Mouse (Mus musculus): ENCODE results near the gene Epb41l3. TPM values are rescaled to one million over a fixed set of nuclear protein-coding genes. Genes with fewer than 3 reads are reported as not detected.

The Epb41l3 gene
- polyA plus RNA-seq, 1 experiment from 2014 or later = 153 TPM

DNA sequence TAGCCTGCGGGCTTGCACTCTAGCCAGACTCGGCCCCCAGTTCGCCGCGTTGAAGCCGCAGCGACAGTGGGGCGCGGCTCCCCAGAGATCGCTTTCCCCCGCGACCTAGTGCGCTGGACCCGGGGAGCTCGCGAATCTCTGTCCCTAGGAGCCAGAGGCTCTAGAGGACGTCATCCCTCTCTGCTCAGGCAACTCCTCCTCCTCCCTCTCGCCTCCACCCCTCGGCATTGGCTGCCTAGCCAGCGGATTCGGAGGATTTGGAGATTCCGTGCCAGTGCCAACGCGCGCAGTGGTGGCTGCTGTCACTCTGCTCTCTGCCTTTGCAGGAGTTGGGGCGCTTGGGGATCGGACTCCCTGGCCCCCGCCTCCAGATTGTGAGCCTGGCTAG lies 749 bp downstream of the Epb41l3 start:
- peak overlapping the region; percentile 99 for H3K4me2 ChIP-seq
- H3K36me3 ChIP-seq = no peaks in the 10 kb centered on the region
- H3K27ac ChIP-seq = no peak overlapping the region
- peak overlapping the region; percentile 61 for H3K9ac ChIP-seq
- peak overlapping the region; percentile 55 for H3K4me3 ChIP-seq
- H3K4me1 ChIP-seq = peaks cover 23% of the 10 kb centered on the region
- WGBS = under 1% methylated on average over 28 of the region's 28 CpGs
- no peaks in the 10 kb centered on the region for H3K9me3 ChIP-seq
- peaks cover 71% of the 10 kb centered on the region for H3K27me3 ChIP-seq
- ATAC-seq (ENCODE audit: insufficient number of reproducible peaks, insufficient read depth, low FRiP score, low TSS enrichment, low read depth) = peak; percentile 43; the same call in 1 of the 2 replicates

DNA sequence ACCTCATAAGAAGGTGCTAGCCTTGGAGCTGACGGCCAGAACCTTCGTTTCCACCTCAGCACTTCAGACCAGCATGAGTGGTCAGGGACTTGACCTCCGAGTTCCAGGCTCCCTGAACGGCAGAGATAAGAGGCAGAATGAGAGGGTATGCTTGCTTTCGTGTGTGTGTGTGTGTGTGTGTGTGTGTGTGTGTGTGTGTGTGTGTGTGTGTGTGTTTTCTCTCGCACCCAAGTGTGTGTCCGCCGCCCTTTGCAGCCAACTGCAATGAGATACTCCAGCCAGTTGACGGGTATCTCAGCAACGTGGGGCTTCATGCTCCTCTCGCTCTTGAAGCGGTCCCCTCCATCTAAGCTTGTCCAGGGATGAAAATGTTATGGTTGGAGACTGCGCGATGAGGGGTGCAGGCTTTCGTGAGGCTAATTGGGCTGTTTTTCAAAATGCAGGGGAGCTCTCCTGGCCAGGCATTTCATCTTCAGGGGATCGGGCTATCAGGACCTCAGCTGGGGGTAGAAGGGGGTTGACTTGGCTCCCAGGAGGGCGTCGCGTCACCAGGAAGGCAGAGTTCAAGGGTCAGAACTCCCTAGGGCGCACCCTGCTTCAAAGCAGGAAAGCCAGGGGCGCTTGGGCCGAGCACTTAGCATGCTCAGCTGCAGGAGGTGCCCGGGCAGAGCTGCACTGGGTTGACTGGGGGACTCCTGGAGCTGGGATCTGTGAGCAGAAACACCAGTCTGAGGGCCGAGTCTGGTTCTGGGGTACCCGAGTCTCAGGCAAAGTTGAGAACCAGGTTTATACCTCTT lies 1.5 kb downstream of the Epb41l3 start:
- 4% methylated on average over 25 of the region's 25 CpGs for WGBS
- H3K4me1 ChIP-seq = peaks cover 23% of the 10 kb centered on the region
- peak overlapping the region; percentile 55 for H3K4me3 ChIP-seq
- H3K27me3 ChIP-seq = peaks cover 71% of the 10 kb centered on the region
- H3K36me3 ChIP-seq = no peaks in the 10 kb centered on the region
- no peak for ATAC-seq (ENCODE audit: insufficient number of reproducible peaks, insufficient read depth, low FRiP score, low TSS enrichment, low read depth)
- no peak overlapping the region for H3K27ac ChIP-seq
- H3K4me2 ChIP-seq = peak overlapping the region; percentile 99
- no peaks in the 10 kb centered on the region for H3K9me3 ChIP-seq
- H3K9ac ChIP-seq = 0 out of 2 replicates have a peak overlapping the region, but pooled peaks have one; percentile 61

DNA sequence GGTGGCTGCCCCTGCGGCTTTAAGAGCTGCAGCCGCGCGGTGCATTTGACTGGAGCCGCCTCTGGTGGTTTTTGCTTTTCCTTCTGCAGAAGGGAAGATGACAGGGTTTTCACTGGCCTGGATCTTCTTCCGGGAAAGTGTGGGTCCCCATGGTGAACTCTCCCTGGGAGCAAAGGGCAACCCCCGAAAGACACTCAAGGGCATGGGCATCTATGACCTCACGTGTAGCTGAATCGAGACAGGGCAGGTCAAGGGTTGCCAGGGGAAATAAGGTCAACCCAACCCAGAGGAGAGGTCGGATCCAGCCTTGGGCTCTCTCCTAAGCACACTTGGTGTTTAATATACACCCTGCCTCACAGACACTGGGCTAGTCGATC lies 2.0 kb downstream of the Epb41l3 start:
- peaks cover 71% of the 10 kb centered on the region for H3K27me3 ChIP-seq
- 9% methylated on average over 11 of the region's 11 CpGs for WGBS
- no peaks in the 10 kb centered on the region for H3K36me3 ChIP-seq
- no peak for ATAC-seq (ENCODE audit: insufficient number of reproducible peaks, insufficient read depth, low FRiP score, low TSS enrichment, low read depth)
- no peak overlapping the region for H3K27ac ChIP-seq
- H3K4me3 ChIP-seq = peak overlapping the region; percentile 55
- H3K9ac ChIP-seq = no peak overlapping the region
- no peaks in the 10 kb centered on the region for H3K9me3 ChIP-seq
- peaks cover 23% of the 10 kb centered on the region for H3K4me1 ChIP-seq
- H3K4me2 ChIP-seq = peak overlapping the region; percentile 99

DNA sequence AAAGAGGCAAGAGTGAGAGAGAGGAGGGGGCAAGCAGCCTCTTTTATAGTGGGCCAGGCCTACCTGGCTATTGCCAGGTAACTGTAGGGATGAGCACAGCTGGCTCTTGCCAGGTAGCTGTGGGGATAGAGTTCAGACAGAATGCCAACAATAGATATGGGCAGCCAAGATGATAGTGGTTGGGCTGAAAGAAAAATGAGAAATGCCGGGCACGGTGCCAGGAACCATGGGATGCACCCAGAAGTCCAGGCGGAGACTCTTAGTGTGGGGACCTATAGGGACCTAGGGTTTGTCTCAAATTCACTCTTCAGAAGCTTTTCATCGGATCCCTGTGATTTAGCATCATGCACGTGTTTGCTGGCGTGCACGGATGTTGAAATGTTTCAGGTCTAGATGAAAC lies 6.8 kb downstream of the Epb41l3 start:
- H3K4me2 ChIP-seq = no peak overlapping the region
- no peak overlapping the region for H3K27ac ChIP-seq
- H3K9ac ChIP-seq = no peak overlapping the region
- no peaks in the 10 kb centered on the region for H3K9me3 ChIP-seq
- peaks cover 31% of the 10 kb centered on the region for H3K27me3 ChIP-seq
- WGBS = 88% methylated on average over 7 of the region's 7 CpGs
- H3K4me3 ChIP-seq = no peak overlapping the region
- ATAC-seq (ENCODE audit: insufficient number of reproducible peaks, insufficient read depth, low FRiP score, low TSS enrichment, low read depth) = no peak
- no peaks in the 10 kb centered on the region for H3K36me3 ChIP-seq
- H3K4me1 ChIP-seq = peaks cover 4% of the 10 kb centered on the region; the same call in 1 of the 2 replicates

DNA sequence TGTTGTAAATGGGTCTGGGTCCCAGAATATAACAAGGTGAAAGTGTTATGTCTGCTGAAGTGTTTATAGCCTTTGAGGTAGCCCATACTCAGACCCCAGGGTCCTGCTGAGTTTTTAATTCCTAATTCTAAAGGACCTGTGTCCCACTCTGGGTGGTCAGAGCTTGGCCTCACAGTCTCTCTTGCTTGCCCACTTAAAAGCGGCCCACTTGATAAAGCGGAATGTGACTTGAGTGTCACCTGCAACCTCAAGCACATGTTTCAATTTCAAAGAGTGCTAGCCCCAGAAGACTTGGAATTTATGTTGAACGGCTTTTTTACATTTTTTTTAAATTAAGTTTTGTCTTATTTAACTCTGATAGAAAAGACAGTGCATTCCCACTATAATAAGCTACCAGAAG lies 16.1 kb downstream of the Epb41l3 start:
- Histone ChIP-seq H3K9me3 (no peaks in the 10 kb centered on the region), H3K36me3 (no peaks in the 10 kb centered on the region), H3K9ac (no peak overlapping the region), H3K27ac (no peak overlapping the region), H3K27me3 (no peaks in the 10 kb centered on the region), H3K4me1 (no peaks in the 10 kb centered on the region), H3K4me2 (no peak overlapping the region), H3K4me3 (no peak overlapping the region)
- 84% methylated on average over 3 of the region's 3 CpGs for WGBS
- ATAC-seq (ENCODE audit: insufficient number of reproducible peaks, insufficient read depth, low FRiP score, low TSS enrichment, low read depth) = no peak

DNA sequence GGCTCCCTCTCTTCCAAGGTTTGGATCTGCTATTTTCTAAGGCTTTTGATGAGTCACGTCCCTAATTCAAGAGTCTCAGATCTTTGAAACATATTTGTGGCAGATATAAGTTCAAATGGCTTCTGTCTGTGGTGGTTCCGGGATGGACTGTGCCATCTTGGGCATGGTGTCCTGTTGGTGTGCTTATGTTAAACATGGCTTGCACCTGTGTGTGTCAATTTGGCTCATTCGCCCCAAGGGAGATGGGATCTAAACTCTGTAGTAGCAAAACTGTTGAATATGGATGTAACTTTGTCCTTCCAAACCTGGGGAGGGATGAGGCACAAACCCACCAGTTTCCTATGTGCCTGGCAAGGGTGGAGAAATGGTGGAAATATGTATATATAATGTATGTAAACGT lies 21.6 kb downstream of the Epb41l3 start:
- no peak overlapping the region for H3K9ac ChIP-seq
- H3K9me3 ChIP-seq = no peaks in the 10 kb centered on the region

DNA sequence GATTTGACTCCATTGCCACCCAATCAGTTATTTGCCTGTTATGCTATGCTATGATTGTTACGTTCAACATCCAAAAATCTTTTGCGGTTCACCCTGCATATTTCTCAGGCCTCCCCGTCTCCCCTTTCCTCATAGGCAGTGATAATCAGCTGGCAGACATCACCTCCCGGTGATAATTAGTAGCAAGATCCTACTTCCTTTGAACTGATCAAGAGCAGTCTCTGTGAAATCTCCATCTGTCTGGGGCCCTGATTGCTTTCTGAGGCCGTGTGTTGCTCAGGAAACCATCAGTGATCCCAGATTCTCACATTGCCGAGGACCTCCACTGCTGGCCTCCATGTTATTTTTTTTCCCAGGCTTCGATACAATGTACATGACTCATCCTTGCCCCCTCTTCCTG lies 22.5 kb downstream of the Epb41l3 start:
- Histone ChIP-seq H3K4me1 (no peaks in the 10 kb centered on the region), H3K9me3 (no peaks in the 10 kb centered on the region), H3K4me3 (no peak overlapping the region), H3K9ac (no peak overlapping the region), H3K27ac (no peak overlapping the region), H3K4me2 (no peak overlapping the region), H3K36me3 (no peaks in the 10 kb centered on the region), H3K27me3 (no peaks in the 10 kb centered on the region)
- 57% methylated on average over 7 of the region's 7 CpGs for WGBS
- no peak for ATAC-seq (ENCODE audit: insufficient number of reproducible peaks, insufficient read depth, low FRiP score, low TSS enrichment, low read depth)

More for the DNA sequence above, 21.6 kb downstream of the Epb41l3 start:
- ATAC-seq (ENCODE audit: insufficient number of reproducible peaks, insufficient read depth, low FRiP score, low TSS enrichment, low read depth) = no peak
- 84% methylated on average over 4 of the region's 4 CpGs for WGBS
- no peak overlapping the region for H3K27ac ChIP-seq
- no peak overlapping the region for H3K4me3 ChIP-seq
- H3K4me1 ChIP-seq = no peaks in the 10 kb centered on the region
- H3K27me3 ChIP-seq = no peaks in the 10 kb centered on the region
- no peak overlapping the region for H3K4me2 ChIP-seq
- H3K36me3 ChIP-seq = no peaks in the 10 kb centered on the region

DNA sequence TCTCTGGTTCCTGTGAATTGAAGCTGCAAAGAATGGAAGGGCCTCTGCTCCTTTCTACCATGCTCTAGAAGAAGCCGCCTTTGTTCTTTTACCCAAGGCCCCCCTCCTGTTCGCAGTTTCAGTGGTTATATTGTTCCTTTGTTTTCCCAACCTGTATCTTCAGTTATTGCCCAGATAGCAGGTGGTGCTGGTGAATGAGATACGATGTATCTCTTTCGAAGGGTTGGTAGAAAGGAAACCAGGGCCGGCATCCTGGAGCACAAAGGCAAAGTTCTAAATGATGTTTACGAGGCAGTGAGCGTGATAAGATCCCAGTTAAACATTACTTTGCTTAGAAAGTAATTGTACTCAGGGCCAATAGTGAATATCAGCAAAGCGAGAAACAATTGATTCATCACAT lies 27.8 kb downstream of the Epb41l3 start:
- no peaks in the 10 kb centered on the region for H3K4me1 ChIP-seq
- H3K36me3 ChIP-seq = no peaks in the 10 kb centered on the region
- no peaks in the 10 kb centered on the region for H3K9me3 ChIP-seq
- no peak overlapping the region for H3K27ac ChIP-seq
- 79% methylated on average over 8 of the region's 8 CpGs for WGBS
- H3K4me2 ChIP-seq = no peak overlapping the region
- H3K9ac ChIP-seq = no peak overlapping the region
- no peaks in the 10 kb centered on the region for H3K27me3 ChIP-seq
- no peak for ATAC-seq (ENCODE audit: insufficient number of reproducible peaks, insufficient read depth, low FRiP score, low TSS enrichment, low read depth)
- H3K4me3 ChIP-seq = no peak overlapping the region

DNA sequence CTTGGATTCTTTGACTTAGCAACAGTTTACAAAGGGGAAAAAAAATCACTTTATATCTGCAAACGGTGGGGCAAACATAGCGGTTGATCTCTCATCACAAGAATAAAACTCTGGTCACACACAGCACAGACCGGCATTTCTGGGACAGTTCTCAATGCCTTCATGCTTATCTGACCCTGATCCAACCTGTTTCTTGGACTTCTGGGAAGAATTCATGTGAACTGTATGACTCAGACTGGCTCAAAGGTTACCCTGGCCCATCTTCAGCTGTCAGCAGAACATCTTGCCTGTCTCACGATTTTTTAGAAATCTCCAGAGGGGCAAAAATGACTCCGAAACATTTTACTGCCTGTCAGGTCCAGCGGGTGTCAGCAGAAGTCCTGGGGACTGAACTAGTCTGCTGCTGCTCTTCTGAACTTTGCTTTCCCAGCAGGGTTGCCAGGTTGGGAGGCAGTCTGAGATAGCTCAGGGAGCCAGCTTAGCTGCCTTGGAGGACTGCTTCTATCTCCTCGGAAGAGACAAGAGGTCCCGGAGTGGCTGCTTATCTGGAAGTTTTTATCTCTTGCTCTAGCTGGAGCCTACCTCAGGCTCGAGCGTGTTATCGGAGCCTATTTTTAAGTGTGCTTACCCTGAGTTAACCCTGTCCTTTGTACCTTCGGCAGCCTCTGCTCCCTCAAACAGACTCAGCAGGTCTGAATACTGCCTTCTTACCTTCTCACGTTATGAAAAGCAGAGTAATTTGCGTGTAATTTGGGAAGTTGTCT lies 29.7 kb downstream of the Epb41l3 start:
- Histone ChIP-seq H3K36me3 (no peaks in the 10 kb centered on the region), H3K27me3 (no peaks in the 10 kb centered on the region), H3K4me2 (no peak overlapping the region), H3K27ac (no peak overlapping the region), H3K4me1 (no peaks in the 10 kb centered on the region), H3K4me3 (no peak overlapping the region), H3K9me3 (no peaks in the 10 kb centered on the region), H3K9ac (no peak overlapping the region)
- WGBS = 56% methylated on average over 14 of the region's 14 CpGs
- ATAC-seq (ENCODE audit: insufficient number of reproducible peaks, insufficient read depth, low FRiP score, low TSS enrichment, low read depth) = no peak

DNA sequence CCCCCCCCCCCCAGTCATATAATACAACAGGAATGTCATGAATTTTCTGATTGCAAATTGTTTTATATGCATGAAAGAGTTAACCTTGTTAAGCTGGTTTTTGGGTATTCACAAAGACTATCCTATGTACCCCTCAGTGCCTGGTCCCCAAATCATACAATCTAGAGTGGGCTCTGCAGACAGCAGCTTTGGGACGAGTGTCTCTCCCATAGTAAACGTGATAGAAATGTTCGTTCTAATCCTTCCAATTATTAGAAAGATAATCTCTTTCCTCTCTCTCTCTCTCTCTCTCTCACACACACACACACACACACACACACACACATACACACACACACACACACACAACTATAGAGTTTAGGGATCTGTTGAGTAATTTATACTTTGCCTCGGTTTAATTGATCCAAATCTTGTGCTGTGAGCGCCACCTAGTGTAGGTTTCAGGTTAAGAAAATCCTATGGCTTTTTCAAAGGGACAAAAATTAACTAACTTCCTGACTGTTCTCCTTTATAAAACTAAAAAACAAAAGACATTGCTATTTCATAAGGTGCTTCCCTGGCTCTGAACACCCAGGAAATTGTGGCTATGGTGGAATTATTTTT lies 30.4 kb downstream of the Epb41l3 start:
- no peaks in the 10 kb centered on the region for H3K9me3 ChIP-seq
- no peaks in the 10 kb centered on the region for H3K27me3 ChIP-seq
- H3K4me2 ChIP-seq = no peak overlapping the region
- H3K9ac ChIP-seq = no peak overlapping the region
- ATAC-seq (ENCODE audit: insufficient number of reproducible peaks, insufficient read depth, low FRiP score, low TSS enrichment, low read depth) = no peak
- no peak overlapping the region for H3K27ac ChIP-seq
- no peak overlapping the region for H3K4me3 ChIP-seq
- H3K4me1 ChIP-seq = no peaks in the 10 kb centered on the region
- WGBS = 31% methylated on average over 5 of the region's 5 CpGs
- no peaks in the 10 kb centered on the region for H3K36me3 ChIP-seq

DNA sequence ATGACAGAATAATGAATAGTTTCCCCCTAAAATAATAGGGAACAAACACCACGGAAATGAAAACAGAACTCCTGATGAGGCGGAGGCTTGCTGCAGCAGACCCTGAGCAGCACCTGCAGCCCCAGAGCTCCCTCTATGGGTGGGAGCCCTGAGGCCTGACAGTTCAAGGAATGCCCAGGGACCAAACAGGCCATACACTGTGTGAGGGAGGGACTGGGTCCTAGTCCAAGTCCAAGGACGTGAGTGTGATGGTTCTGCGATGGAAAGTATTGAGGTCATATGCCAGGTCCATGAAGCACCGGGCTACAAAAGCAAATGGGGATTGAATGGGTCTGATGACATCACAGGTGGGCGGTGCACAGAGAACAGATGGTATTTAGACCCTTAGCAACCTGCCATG lies 33.7 kb downstream of the Epb41l3 start:
- H3K27ac ChIP-seq = no peak overlapping the region
- H3K36me3 ChIP-seq = no peaks in the 10 kb centered on the region
- no peak overlapping the region for H3K9ac ChIP-seq
- no peak overlapping the region for H3K4me2 ChIP-seq
- H3K9me3 ChIP-seq = no peaks in the 10 kb centered on the region
- no peak for ATAC-seq (ENCODE audit: insufficient number of reproducible peaks, insufficient read depth, low FRiP score, low TSS enrichment, low read depth)
- no peaks in the 10 kb centered on the region for H3K27me3 ChIP-seq
- no peaks in the 10 kb centered on the region for H3K4me1 ChIP-seq
- WGBS = 63% methylated on average over 6 of the region's 6 CpGs
- no peak overlapping the region for H3K4me3 ChIP-seq

DNA sequence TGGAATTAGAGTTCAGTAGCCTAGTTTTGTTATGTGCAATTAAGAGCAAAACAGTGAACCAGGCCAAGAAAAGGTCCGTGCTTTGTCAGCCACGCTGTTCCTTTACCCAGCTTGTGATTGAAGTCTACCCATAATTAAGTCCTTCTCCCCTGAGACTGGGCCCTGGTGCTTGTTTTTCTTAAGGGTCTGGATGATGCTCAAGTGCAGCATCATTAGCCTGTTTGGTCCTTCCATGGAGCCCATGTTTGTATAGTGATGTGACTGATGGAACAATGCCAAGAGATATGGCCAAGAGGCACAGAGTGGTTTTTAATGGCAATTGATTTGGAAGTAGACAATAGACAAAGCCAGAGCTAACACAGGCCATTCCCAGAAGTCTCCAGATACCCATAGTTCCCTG lies 36.7 kb downstream of the Epb41l3 start:
- Histone ChIP-seq H3K9ac (no peak overlapping the region), H3K4me2 (no peak overlapping the region), H3K27ac (no peak overlapping the region), H3K9me3 (no peaks in the 10 kb centered on the region), H3K4me1 (no peaks in the 10 kb centered on the region), H3K4me3 (no peak overlapping the region), H3K36me3 (no peaks in the 10 kb centered on the region), H3K27me3 (no peaks in the 10 kb centered on the region)
- ATAC-seq (ENCODE audit: insufficient number of reproducible peaks, insufficient read depth, low FRiP score, low TSS enrichment, low read depth) = no peak
- 77% methylated on average over 2 of the region's 2 CpGs for WGBS
